Mouse (Mus musculus): ENCODE measurements at regions not wholly inside any gene's neighbourhood (a gene's known extent, or its start where the extent isn't known, plus 50 kb on each side); places are given as distances from the start of the nearest gene placed in this dataset.

- no peak for DNase-seq (ENCODE audit: low spot score in 2 of 2)
Observed at GRCm38 (mm10) chr12:74523988-74524387, 207.8 kb upstream of the Gm11042 start.

GRCm38 (mm10) chr12:74518032-74518431 lies 201.8 kb upstream of the Gm11042 start:
- DNase-seq (ENCODE audit: low spot score in 2 of 2) = no peak

GRCm38 (mm10) chr12:74516527-74516926 lies 200.3 kb upstream of the Gm11042 start:
- no peak for DNase-seq (ENCODE audit: low spot score in 2 of 2)

- DNase-seq (ENCODE audit: low spot score in 2 of 2) = no peak
Observed at GRCm38 (mm10) chr12:74502791-74503190, 186.6 kb upstream of the Gm11042 start.

GRCm38 (mm10) chr12:74477619-74478018 lies 161.4 kb upstream of the Gm11042 start:
- DNase-seq (ENCODE audit: low spot score in 2 of 2) = no peak

- no peak for DNase-seq (ENCODE audit: low spot score in 2 of 2)
Observed at GRCm38 (mm10) chr12:74474741-74475140, 158.5 kb upstream of the Gm11042 start.

- no peak for DNase-seq (ENCODE audit: low spot score in 2 of 2)
Observed at GRCm38 (mm10) chr12:74458521-74458920, 142.3 kb upstream of the Gm11042 start.

- DNase-seq (ENCODE audit: low spot score in 2 of 2) = no peak
Observed at GRCm38 (mm10) chr12:74452375-74453090, 136.3 kb upstream of the Gm11042 start.

GRCm38 (mm10) chr12:74448248-74448647 lies 132.1 kb upstream of the Gm11042 start:
- DNase-seq (ENCODE audit: low spot score in 2 of 2) = no peak

- DNase-seq (ENCODE audit: low spot score in 2 of 2) = no peak
Observed at GRCm38 (mm10) chr12:74434874-74435273, 118.7 kb upstream of the Gm11042 start.

GRCm38 (mm10) chr12:74414738-74415137 lies 98.5 kb upstream of the Gm11042 start:
- DNase-seq (ENCODE audit: low spot score in 2 of 2) = no peak

GRCm38 (mm10) chr12:74410511-74410910 lies 94.3 kb upstream of the Gm11042 start:
- no peak for DNase-seq (ENCODE audit: low spot score in 2 of 2)

GRCm38 (mm10) chr12:74407591-74408095 lies 91.4 kb upstream of the Gm11042 start:
- DNase-seq (ENCODE audit: low spot score in 2 of 2) = no peak

- no peak for DNase-seq (ENCODE audit: low spot score in 2 of 2)
Observed at GRCm38 (mm10) chr12:74389811-74390210, 73.6 kb upstream of the Gm11042 start.
